Mouse (Mus musculus) heart, adult 18-20 months (tissue): ENCODE measurements around the gene Ids. TPM values are rescaled to one million over a fixed set of nuclear protein-coding genes. Genes with fewer than 3 reads are reported as not detected.
A peak's percentile ranks its signal among the peaks of the same experiment; 100 is the strongest.
"Not testable (repeated sequence)": the region's sequence is repeated elsewhere in the genome, so short reads cannot be mapped to it uniquely, and the experiment has no call there.

Source experiments
- DNase-seq, 2 experiments: peaks; one replicate each; pipeline ENCODE4 v3.0.0; 2021 to 2022; ENCODE audit warnings: mixed read lengths in 1 of 2
- long read RNA-seq, 2 experiments: library from polyadenylated mRNA; stranded (forward); transcript quantifications; one replicate each; pipeline ENCODE4 v2.0.0; 2021
- total RNA-seq, 2 experiments: library from RNA; stranded (reverse); gene quantifications; 2 replicates each; pipeline ENCODE4 v1.2.3; 2021

The Ids gene
- 10 to 100 TPM; 20.4 to 21.4 TPM for total RNA-seq
- long read RNA-seq, experiment 1, full-length matches to known transcripts = 1 of 1 reads
- long read RNA-seq, experiment 1, partial matches to known transcripts = 0 of 1 reads
- long read RNA-seq, experiment 1, other reads (novel, unspliced or antisense) = 0 of 1 reads
- long read RNA-seq, experiment 2, full-length matches to known transcripts = 1 of 1 reads
- long read RNA-seq, experiment 2, partial matches to known transcripts = 0 of 1 reads
- long read RNA-seq, experiment 2, other reads (novel, unspliced or antisense) = 0 of 1 reads

DNA sequence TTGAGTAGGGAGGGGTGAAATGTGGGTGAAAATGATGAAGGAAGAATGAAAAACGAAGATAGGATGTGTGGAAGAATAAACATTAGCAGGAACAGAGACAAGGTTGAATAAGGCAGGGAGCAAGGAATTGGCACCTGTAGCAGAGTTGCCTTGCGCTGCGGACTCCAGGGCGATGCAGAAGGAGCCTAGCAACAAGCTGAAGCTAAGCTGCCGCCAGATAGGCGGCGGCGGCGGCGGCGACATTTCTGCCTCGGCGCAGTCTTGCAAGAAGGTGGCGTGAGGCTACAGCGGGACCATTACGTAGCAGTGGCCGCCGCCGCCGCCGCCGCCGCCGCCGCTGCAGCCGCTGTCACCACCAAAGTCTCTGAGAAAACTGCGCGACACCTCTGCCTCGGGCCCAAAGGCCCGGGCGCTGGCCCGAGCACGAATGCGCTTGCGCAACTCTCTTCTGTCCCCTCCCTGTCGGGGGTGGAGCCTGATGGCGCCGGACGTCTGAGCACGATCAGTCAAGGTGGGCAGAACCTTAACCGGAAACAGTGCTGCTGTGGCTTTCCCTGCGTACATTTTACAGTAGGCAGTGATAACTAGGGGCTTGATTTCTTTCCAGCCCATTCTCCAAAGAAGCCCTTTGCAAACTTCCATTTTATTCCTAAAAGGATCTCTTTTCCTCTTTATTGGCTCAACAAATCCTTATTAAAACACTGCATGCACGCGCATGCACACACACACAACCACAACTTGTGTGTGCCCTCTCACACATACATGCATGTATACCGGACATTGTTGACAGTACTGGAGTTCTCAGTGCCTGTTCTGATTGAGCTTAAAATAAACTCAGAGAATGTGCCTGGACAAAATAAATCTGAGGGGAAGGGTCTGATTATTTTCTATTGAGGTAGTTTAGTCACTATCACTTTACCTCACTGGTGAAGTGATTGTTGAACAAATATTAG is at the start of gene Ids:
Gene Ids (minus strand): TSS at position 424 of the 953 bp plus-strand sequence.
- DNase-seq = peak; percentile 90 to 93

DNA sequence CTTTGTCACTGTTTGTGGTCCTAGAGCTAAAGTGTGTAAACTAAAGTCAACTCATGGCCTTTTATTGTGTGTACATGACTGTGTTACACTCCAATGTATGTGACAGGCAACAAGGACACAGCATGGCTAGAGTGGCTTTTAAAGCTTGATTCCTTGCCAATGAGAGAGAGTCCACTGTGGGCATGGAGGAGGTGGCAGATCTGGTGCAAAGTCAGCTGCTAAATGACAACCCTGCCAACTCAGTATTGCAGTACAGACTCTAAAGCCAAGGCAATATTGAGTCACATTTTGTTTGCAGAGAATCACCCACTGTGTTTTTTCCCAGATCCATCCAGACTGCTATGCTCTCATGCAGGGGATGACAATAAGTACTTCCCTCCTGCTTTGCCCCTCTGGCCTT is 27.8 kb upstream of the Ids start:
- not testable (repeated sequence) for DNase-seq

DNA sequence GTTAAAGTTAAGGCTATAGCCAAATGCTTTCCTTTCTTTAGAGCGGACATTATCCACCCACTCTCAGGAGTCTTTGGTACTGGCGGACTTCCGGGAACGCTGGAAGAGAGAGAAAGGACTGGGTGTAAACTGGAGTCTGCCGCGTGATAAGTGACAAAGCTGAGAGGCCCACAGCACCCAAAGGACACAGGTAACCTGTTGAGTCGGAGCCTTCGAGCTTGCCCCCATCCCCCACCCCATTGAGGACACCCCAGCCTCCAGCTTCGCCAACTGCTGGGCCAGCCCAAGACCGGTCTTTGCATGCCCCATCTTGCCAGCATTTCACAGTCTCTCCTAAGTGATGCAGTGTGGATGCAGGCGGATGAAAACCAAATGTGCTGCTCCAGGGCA is 21.1 kb upstream of the Ids start:
- no peak for DNase-seq

DNA sequence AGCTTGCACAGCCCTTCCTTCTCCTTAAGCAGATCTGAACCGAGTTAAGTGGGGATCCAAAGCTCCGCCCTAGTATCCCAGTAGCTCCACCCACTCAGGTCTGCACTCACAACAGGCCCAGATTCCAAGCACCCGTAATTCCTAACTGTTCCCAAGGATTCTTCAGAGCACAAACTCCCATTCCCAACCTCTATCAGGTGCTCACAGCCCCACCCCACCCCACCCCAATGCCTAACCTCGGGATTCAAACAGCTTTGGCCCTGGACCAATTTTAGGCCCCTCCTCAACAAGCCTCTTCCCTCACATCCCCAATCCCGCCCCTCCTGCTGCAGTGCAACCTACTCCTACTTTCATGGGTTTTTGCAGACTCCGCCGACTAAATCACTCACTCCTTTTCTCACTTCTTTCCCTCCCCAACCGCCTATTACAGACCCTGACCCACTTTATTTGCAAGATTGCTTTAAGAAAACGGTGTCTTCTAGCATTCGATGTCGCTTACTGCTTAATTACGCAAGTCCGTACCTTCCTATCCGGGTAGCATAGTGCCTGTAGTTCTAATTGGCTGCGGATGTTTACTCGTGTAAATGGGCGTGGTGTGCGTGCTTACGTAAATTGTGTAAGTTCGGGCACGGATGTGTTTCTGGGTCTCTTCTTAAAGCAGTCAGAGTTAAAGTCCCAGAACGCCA is 20.5 kb upstream of the Ids start, which contains the start of gene 1110012L19Rik:
Gene 1110012L19Rik (plus strand): TSS at position 602 of the 686 bp plus-strand sequence.
- DNase-seq = peak; percentile 87 to 90

- DNase-seq = no peak
These were observed 20.0 kb upstream of the Ids start for GRCm38 (mm10) chrX:70384917-70385275.

- DNase-seq = not testable (repeated sequence)
These were observed 9.7 kb upstream of the Ids start for GRCm38 (mm10) chrX:70374469-70375110.

DNA sequence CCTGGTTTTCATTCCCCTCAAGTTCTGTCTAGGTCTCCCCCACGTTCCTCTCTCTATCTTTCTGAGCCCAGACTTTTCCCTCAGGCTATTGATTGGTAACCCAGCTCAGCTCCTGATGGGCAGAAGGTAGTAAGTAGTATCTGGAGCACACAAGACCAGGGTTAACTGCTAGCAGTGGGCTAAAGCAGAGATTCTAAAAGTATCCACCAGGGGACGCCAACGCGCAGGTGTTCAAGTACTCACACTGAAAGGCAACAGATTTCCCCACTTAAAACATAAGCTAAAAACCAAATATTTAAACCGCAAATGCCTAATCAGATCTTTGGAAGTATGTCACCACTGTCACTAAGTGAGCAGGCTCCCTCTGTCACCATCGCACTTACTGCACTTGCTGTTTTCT is 4.9 kb upstream of the Ids start:
- DNase-seq = not testable (repeated sequence)

DNA sequence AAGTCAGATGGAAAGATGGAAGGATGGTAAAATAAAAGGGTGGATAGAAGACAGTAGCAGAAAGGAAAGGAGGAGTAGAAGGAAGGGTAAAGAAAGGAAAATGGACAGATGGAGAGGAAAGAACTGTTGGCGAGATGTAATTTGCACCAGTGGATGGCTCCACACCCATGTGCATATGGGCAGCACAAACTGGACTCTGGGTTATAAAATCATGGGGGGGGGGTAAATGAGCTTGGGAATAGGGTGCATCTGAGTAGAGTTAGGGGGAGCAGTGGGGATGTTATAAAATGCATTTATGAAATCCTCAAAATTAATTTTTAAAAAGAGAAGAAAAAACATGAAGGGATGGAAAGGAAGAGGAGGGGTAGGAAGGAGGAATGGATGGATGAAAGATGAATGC is 682 bp downstream of the Ids start:
- no peak for DNase-seq

- DNase-seq = peak in 1 of 2 experiments; percentile 24
These were observed 1.4 kb downstream of the Ids start for GRCm38 (mm10) chrX:70363446-70363845.

DNA sequence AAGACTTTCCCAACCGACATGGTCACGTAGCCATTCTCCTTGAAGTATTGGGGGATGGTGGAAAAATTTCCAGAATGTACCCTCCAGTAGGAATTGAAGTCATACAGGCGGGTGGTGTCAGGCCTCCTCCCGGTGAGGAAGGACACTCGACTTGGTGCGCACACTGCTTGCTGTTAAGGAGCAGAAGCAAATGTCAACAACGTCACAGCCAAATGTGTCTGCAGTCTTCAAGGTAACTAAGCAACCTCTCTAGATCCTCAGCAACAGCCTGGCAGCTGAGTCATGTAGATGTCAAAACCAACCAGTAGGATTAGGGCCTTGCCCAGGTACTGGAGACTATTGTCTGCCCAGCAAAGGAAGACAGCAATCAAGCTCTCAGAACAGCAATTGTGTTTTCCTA is 1.9 kb downstream of the Ids start:
- DNase-seq = no peak

GRCm38 (mm10) chrX:70330202-70330843 is 34.6 kb downstream of the Ids start:
- DNase-seq = peak; percentile 31 to 67

- DNase-seq = no peak
These were observed 36.2 kb downstream of the Ids start for GRCm38 (mm10) chrX:70328530-70329143.

- no peak for DNase-seq
These were observed 37.2 kb downstream of the Ids start for GRCm38 (mm10) chrX:70327656-70328055.

DNA sequence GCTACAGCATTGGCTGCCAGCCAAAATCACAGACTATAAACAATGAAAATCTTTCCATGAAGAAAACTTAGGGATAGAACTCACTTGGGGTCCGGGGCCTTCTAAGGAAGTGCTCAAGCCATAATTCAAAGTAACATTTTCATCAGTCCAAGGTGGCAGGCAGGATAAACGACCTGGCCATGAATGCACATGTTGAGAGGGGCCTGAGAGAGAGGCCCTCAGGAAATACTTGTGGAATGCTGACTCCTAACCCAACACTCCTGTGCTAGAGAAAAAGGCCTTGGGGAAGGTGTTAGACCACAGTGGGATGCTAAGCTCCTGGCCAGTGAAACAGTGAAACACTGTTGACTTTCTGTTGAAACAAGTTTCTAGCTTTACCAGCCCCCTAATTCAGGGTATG is 45.6 kb downstream of the Ids start:
- DNase-seq = no peak

DNA sequence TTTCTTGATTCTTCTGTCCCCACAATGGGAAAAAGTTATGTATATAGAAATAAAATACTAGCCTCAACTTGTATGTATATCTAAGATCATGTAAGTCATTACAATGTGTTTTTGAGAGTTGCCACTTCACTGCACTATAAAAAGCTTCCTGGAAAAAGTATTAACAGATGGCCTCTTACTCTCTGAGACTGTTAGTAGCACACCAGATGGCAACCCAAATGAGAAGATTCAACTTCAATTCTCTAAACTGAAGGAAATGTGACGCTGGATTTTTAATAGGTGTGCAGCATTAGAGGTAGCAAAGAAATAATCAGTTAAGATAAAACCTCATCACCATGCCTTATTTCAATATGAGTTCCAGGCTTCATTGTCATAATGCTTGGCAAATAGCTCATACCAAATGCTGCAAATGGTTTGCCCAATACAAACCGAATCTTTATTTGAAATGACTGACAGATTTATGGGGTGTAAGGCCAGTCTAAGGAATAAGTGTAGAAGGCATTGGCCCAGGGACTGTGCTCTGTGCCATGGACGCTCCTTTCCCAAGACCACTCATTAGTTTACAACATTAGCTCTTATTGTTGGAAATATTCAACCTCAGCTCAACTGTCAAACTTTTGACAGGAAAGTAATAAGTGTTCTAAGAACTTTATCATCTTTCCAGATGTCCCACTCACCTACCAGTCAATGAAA is 49.8 kb downstream of the Ids start:
- no peak for DNase-seq

Other genes with a start within 250 kb of the Ids start
- 10 to 100 TPM; 15.0 to 16.1 TPM for gene 1110012L19Rik, start 20.8 kb upstream of the Ids start, total RNA-seq
- 10 to 100 TPM; 22.9 to 24.1 TPM for gene Tmem185a, start 112.1 kb upstream of the Ids start, total RNA-seq